Mouse (Mus musculus): Measurements from ENCODE around the gene Gm4881. TPM values are rescaled to one million over a fixed set of nuclear protein-coding genes. Genes with fewer than 3 reads are reported as not detected.

Gene Gm4881
- polyA plus RNA-seq, 1 experiment: 0.37 TPM

DNA sequence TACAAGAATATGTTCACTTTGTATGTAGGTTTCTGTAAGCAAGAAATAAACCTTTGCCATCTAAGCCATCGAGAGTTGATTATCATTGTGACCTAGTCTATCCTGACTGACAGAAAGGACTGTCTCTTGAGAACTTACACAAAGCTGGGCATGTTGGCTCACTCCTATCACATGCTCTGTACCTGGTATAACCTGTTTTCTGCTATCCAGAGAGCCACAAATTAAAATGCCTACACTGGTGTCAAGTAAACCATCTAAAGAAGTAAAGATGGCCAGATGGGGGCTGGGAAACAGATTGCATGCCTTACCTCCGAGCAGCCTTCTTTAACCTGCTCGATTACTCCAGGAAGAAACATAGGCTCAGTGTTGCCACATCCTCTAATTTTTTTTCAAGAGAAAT lies 66.7 kb downstream of the Gm4881 start:
- Histone ChIP-seq H3K27me3 (replicated peaks) (peaks cover 41% of the 10 kb centered on the region), H3K4me1 (peaks cover 26% of the 10 kb centered on the region), H3K9me3 (no peaks in the 10 kb centered on the region), H3K36me3 (replicated peaks; ENCODE audit: low read length) (no peaks in the 10 kb centered on the region), H3K4me3 (replicated peaks) (no peak overlapping the region)
- TF ChIP-seq FLI1 (IDR thresholded peaks at IDR 0.05; ENCODE audit: low read length) (no peak), GATA1 (IDR thresholded peaks at IDR 0.05; ENCODE audit: borderline replicate concordance, low read length) (no peak)

Other genes with a start within 250 kb of the Gm4881 start
- not detected in 2 replicates for gene BC049730, start 235.3 kb downstream of the Gm4881 start, polyA plus RNA-seq (2012; ENCODE audit: insufficient read depth, low replicate concordance)
- not detected in 2 replicates for gene Gm4763, start 217.6 kb downstream of the Gm4881 start, polyA plus RNA-seq (2012; ENCODE audit: insufficient read depth, low replicate concordance)
- 0.27 TPM in 1 of 2 replicates, not detected in the other for gene Cd177, start 184.2 kb downstream of the Gm4881 start, polyA plus RNA-seq (2012; ENCODE audit: insufficient read depth, low replicate concordance)
- gene Ceacam10, start 167.3 kb downstream of the Gm4881 start, polyA plus RNA-seq (2012; ENCODE audit: insufficient read depth, low replicate concordance): 0.35 TPM in 1 of 2 replicates, not detected in the other
- gene Gm9844, start 82.3 kb downstream of the Gm4881 start, polyA plus RNA-seq (2012; ENCODE audit: insufficient read depth, low replicate concordance): 23.1 and 70.1 TPM in 2 replicates
- not detected in 2 replicates for gene Lypd4, start 74.6 kb downstream of the Gm4881 start, polyA plus RNA-seq (2012; ENCODE audit: insufficient read depth, low replicate concordance)
- not detected in 2 replicates for gene Dmrtc2, start 74.4 kb downstream of the Gm4881 start, polyA plus RNA-seq (2012; ENCODE audit: insufficient read depth, low replicate concordance)
- 171 and 2,463 TPM in 2 replicates for gene Rps19, start 60.1 kb downstream of the Gm4881 start, polyA plus RNA-seq (2012; ENCODE audit: insufficient read depth, low replicate concordance)
- gene Cd79a, start 47.1 kb downstream of the Gm4881 start, polyA plus RNA-seq (2012; ENCODE audit: insufficient read depth, low replicate concordance): 0.50 TPM in 1 of 2 replicates, not detected in the other
- 136 and 219 TPM in 2 replicates for gene Arhgef1, start 41.6 kb downstream of the Gm4881 start, polyA plus RNA-seq (2012; ENCODE audit: insufficient read depth, low replicate concordance)
- 475 and 509 TPM in 2 replicates for gene Rabac1, start 28.3 kb upstream of the Gm4881 start, polyA plus RNA-seq (2012; ENCODE audit: insufficient read depth, low replicate concordance)
- 7.5 and 25.7 TPM in 2 replicates for gene Atp1a3, start 61.5 kb upstream of the Gm4881 start, polyA plus RNA-seq (2012; ENCODE audit: insufficient read depth, low replicate concordance)
- 6.5 and 20.1 TPM in 2 replicates for gene Grik5, start 127.9 kb upstream of the Gm4881 start, polyA plus RNA-seq (2012; ENCODE audit: insufficient read depth, low replicate concordance)
- 21.6 and 42.6 TPM in 2 replicates for gene Zfp574, start 128.1 kb upstream of the Gm4881 start, polyA plus RNA-seq (2012; ENCODE audit: insufficient read depth, low replicate concordance)
- 141 and 174 TPM in 2 replicates for gene Pou2f2, start 235.2 kb upstream of the Gm4881 start, polyA plus RNA-seq (2012; ENCODE audit: insufficient read depth, low replicate concordance)

Data from megakaryocyte, embryonic 14.5 days (primary cell).